Mouse (Mus musculus): Measurements from ENCODE around the gene Gm7138. TPM values are rescaled to one million over a fixed set of nuclear protein-coding genes. Genes with fewer than 3 reads are reported as not detected.
A peak's percentile ranks its signal among the peaks of the same experiment; 100 is the strongest.

The Gm7138 gene
- total RNA-seq, 2 experiments from 2014 or later: not detected

DNA sequence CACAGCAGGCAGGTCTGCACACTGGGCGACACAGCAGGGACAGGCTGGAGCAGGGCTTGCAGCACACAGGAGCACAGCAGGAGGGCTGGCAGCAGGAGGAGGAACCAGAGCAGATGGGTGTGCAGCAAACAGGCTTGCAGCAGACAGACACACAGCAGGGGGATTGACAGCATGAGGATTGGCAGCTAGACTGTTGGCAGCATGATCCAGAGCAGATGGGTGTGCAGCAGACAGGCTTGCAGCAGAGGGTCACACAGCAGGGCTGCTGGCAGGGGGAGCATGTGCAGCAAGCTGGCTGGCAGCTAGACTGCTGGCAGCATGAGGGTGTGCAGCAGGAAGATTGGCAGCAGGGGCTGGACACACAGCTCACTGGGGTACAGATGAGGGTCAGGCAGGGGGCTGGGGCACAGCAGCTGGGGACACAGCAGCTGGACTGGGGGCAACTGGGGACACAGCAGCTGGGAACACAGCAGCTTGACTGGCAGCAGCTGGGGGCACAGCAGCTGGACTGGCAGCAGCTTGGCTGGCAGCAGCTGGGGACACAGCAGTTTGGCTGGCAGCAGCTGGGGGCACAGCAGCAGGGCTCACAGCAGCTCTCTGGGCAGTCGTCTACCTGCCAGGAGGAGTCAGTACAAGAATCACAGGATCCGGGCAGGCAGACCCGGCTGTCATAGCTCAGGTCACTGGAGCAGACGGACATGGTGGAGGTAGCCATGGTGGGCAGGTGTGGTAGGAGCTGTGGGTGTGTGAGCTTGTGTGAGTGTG lies 34.6 kb downstream of the Gm7138 start, which contains the start of gene Gm18596:
Gene Gm18596 (minus strand): TSS at position 715 of the 765 bp plus-strand sequence.
- peak in 1 of 2 experiments; percentile 12 for DNase-seq

DNA sequence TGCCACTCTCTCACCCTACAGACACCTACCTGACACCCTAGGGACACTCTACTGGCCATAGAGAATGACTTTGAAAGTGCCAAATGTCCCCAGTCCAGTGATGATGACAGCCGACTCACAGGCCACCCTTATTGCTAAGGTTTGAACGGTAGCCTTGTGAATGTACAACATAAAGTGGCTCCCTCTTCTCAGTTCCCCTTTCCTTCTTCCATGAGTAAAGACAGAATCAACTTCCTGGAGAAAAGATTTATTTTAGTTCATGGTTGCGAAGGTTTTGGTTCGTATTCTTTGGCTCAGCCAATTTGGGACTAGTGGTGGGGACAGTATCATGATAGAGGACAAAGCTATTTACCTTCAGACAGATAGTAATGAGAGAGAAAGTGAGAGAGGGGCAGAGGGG lies 37.8 kb downstream of the Gm7138 start:
- DNase-seq: no peak

DNA sequence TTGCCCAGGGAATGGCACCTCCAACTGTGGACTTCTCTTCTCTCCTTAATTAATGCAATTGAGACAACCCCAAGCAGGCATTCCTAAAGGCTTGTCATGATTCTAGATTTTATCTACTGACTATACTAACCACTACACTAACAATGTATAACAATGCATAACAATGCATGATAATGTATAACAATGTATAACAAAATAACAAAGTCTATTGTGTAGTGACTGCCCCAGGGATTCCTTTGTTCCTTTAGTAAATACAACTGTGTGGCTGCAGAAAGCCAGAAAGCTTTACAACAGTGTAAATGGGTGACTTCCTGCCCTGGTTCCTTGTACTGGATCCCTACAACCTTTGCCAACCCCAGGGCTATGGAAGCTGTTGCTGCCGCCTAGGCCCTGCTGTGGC lies 40.8 kb downstream of the Gm7138 start:
- no peak for DNase-seq

DNA sequence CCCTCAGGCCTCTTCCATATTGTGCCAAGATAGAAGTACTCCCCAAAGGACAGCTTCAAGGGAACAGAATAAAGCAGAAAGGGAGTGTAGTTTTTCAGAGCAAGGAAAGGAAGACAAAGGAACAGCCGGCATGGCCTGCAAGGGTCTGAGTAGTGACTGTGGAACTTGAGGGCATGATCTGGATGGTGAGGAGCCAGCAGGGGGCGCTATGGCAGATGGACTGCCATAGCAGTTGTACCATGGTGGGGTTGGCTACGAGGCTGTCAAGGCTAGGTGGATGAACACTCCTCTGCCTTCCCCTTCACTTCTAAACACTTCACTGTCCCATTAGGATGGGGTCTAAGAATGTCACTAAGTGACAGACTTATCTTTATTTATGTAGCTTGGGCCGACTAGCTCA lies 47.5 kb downstream of the Gm7138 start:
- no peak for DNase-seq

DNA sequence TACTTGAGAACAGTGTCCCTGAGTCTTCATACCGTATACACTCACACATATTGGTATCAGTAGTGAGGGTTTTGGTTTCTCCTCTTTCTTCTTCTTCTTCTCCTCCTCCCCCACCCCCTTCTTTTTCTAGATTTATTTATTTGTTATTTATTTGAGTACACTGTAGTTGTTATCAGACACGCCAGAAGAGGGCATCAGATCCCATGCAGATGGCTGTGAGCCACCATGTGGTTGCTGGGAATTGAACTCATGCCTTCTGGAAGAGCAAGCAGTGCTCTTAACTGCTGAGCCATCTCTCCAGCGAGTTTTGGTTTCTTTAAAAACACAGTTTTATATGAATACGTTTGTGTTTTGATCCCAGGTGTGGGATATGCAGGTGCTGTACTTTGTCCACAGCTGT lies 48.5 kb downstream of the Gm7138 start:
- DNase-seq: no peak

Other genes with a start within 250 kb of the Gm7138 start
- gene Itgb2, start 246.7 kb downstream of the Gm7138 start, total RNA-seq (2021): 1 to 10 TPM; 3.6 TPM
- 10 to 100 TPM; 68.2 to 69.0 TPM for gene Pttg1ip, start 195.2 kb downstream of the Gm7138 start, total RNA-seq (2021)
- 100 to 1,000 TPM; 127 TPM for gene Sumo3, start 170.8 kb downstream of the Gm7138 start, total RNA-seq (2021)
- 10 to 100 TPM; 17.2 to 29.6 TPM for gene Gm49325, start 170.7 kb downstream of the Gm7138 start, total RNA-seq (2021)
- gene Ube2g2, start 154.7 kb downstream of the Gm7138 start, total RNA-seq (2021): 10 to 100 TPM; 83.8 to 95.4 TPM
- not detected for gene Tspear, start 90.4 kb downstream of the Gm7138 start, total RNA-seq (2021)
- gene Gm19402, start 86.2 kb downstream of the Gm7138 start, total RNA-seq (2021): not detected
- not detected for gene Gm9508, start 79.7 kb downstream of the Gm7138 start, total RNA-seq (2021)
- not detected for gene Gm10272, start 70.3 kb downstream of the Gm7138 start, total RNA-seq (2021)
- not detected for gene Gm10024, start 65.5 kb downstream of the Gm7138 start, total RNA-seq (2021)
- gene Gm10142, start 61.1 kb downstream of the Gm7138 start, total RNA-seq (2021): not detected
- not detected for gene Krtap12-1, start 56.3 kb downstream of the Gm7138 start, total RNA-seq (2021)
- not detected for gene Gm10100, start 50.5 kb downstream of the Gm7138 start, total RNA-seq (2021)
- not detected for gene Gm18596, start 34.3 kb downstream of the Gm7138 start, total RNA-seq (2021)
- not detected for gene Gm9736, start 25.6 kb downstream of the Gm7138 start, total RNA-seq (2021)
- gene Gm3233, start 17.3 kb downstream of the Gm7138 start, total RNA-seq (2021): not detected
- gene Gm3238, start 5.6 kb downstream of the Gm7138 start, total RNA-seq (2021): not detected
- not detected for gene Gm3250, start 5.6 kb upstream of the Gm7138 start, total RNA-seq (2021)
- gene Gm7137, start 11.3 kb upstream of the Gm7138 start, total RNA-seq (2021): not detected
- not detected for gene Gm9639, start 18.1 kb upstream of the Gm7138 start, total RNA-seq (2021)
- gene Gm19668, start 22.2 kb upstream of the Gm7138 start, total RNA-seq (2021): not detected
- gene Gm9507, start 34.9 kb upstream of the Gm7138 start, total RNA-seq (2021): not detected
- gene Gm2696, start 37.7 kb upstream of the Gm7138 start, total RNA-seq (2021): not detected
- gene Krtap10-4, start 50.2 kb upstream of the Gm7138 start, total RNA-seq (2021): not detected
- not detected for gene Krtap10-10, start 59.0 kb upstream of the Gm7138 start, total RNA-seq (2021)
- not detected for gene Gm36176, start 69.9 kb upstream of the Gm7138 start, total RNA-seq (2021)
- gene Gm10318, start 75.9 kb upstream of the Gm7138 start, total RNA-seq (2021): not detected
- gene Gm3285, start 85.0 kb upstream of the Gm7138 start, total RNA-seq (2021): not detected
- gene Lrrc3, start 125.6 kb upstream of the Gm7138 start, total RNA-seq (2021): 1 to 10 TPM; 3.8 to 4.7 TPM
- 10 to 100 TPM; 30.3 to 40.0 TPM for gene Trpm2, start 193.6 kb upstream of the Gm7138 start, total RNA-seq (2021)
- 10 to 100 TPM; 34.6 to 37.4 TPM for gene 1810043G02Rik, start 201.6 kb upstream of the Gm7138 start, total RNA-seq (2021)
- 100 to 1,000 TPM; 201 to 209 TPM for gene Pfkl, start 233.1 kb upstream of the Gm7138 start, total RNA-seq (2021)

All from layer of hippocampus, postnatal 36 days (tissue).